Mouse (Mus musculus): Measurements from ENCODE around the gene Tnni3.

GRCm38 (mm10) chr7:4471179-4471555 is 52.9 kb downstream of the Tnni3 start:
- no peak for TF ChIP-seq MAX (IDR thresholded peaks at IDR 0.05; ENCODE audit: low read depth)
- no peak for TF ChIP-seq REST (IDR thresholded peaks at IDR 0.05; ENCODE audit: insufficient read depth, insufficient read length)
- TF ChIP-seq CEBPB (IDR thresholded peaks at IDR 0.05; ENCODE audit: insufficient read depth, poor library complexity, severe bottlenecking), result no peak
- TF ChIP-seq USF1 (IDR thresholded peaks at IDR 0.05; ENCODE audit: low read depth), result no peak
- TF ChIP-seq TCF3 (IDR thresholded peaks at IDR 0.05; ENCODE audit: insufficient read length, low read depth), result no peak
- TF ChIP-seq POLR2A (IDR thresholded peaks at IDR 0.05; ENCODE audit: insufficient read length, low read depth), result no peak
- no peak for TF ChIP-seq POLR2AphosphoS2 (IDR thresholded peaks at IDR 0.05; ENCODE audit: insufficient read length, low read depth)

All from myocyte (in vitro differentiated cells).